Mouse (Mus musculus) CH12.LX (cell line): ENCODE results near the gene Wnt11.

Source experiments
- CTCF ChIP-seq, 2 experiments: IDR thresholded peaks in 1 of 2; conservative IDR thresholded peaks in 1 of 2; 2 replicates each; pipeline ENCODE4 v1.5.1; 2011 to 2012; ENCODE audit warnings: low read depth in 2 of 2, low read length in 2 of 2, improper control_type of control experiment in 1 of 2, inconsistent platforms in 1 of 2, mild to moderate bottlenecking in 1 of 2, moderate library complexity in 1 of 2
- ZC3H11A ChIP-seq: IDR thresholded peaks from 2 replicates; pipeline ENCODE4 v1.6.1; 2012; ENCODE audit warnings: low read depth, mild to moderate bottlenecking, inconsistent platforms, low read length, improper control_type of control experiment
- ZNF384 ChIP-seq: IDR thresholded peaks from 2 replicates; pipeline ENCODE4 v1.6.1; 2012; ENCODE audit warnings: low read depth, low read length, improper control_type of control experiment, inconsistent platforms

DNA sequence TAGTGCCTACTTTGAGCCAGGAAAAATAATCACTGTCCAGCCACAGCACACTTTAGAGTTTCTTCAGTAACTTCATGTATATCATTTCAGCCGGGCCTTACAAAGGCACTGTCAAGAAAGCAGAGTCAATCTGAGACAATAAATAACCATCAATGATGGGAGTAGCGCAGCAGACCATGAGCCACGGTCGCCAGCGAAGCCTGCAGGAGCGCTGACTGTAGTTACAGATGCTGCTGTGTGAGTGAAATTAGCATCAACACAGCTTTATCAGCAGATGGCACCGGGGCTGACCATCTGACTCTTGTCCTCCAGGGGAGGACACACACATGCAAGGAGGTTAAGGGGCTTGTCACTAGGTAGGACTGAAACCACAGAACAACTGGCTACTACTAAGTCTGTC is 54.3 kb downstream of the Wnt11 start:
- TF ChIP-seq ZNF384 (no peak), CTCF (conservative IDR thresholded peaks at IDR 0.05 in 1 of 2, IDR thresholded peaks at IDR 0.05 in 1 of 2; ENCODE audit: low read depth in 2 of 2, low read length in 2 of 2) (no peak), ZC3H11A (no peak)
